Mouse (Mus musculus) forebrain, embryonic 12.5 days (tissue): ENCODE results near the gene Slc17a7. TPM values are rescaled to one million over a fixed set of nuclear protein-coding genes. Genes with fewer than 3 reads are reported as not detected.
A peak's percentile ranks its signal among the peaks of the same experiment; 100 is the strongest.

Source experiments
- ATAC-seq: fragments of 200-750 bp; cut with Nextera tagmentation; 2 replicates; pipeline ENCODE4 v1.8.0; 2017; ENCODE audit warnings: moderate TSS enrichment; ENCODE audit not compliant: low FRiP score
- H3K27ac ChIP-seq: fragments of 300-500 bp; sonication (generic); 2 replicates; pipeline ENCODE4 v1.5.1; 2016; ENCODE audit warnings: mild to moderate bottlenecking
- H3K27me3 ChIP-seq: fragments of 300-500 bp; sonication (generic); 2 replicates; pipeline ENCODE4 v1.6.1; 2016; ENCODE audit warnings: mild to moderate bottlenecking
- H3K36me3 ChIP-seq: fragments of 300-500 bp; sonication (generic); replicated peaks from 2 replicates; pipeline ENCODE4 v1.6.1; 2016; ENCODE audit warnings: mild to moderate bottlenecking
- H3K4me1 ChIP-seq: fragments of 300-500 bp; sonication (generic); 2 replicates; pipeline ENCODE4 v1.6.1; 2016
- H3K4me2 ChIP-seq: fragments of 300-500 bp; sonication (generic); 2 replicates; pipeline ENCODE4 v1.6.1; 2016; ENCODE audit warnings: mild to moderate bottlenecking, moderate library complexity
- H3K4me3 ChIP-seq: fragments of 300-500 bp; sonication (generic); replicated peaks from 2 replicates; pipeline ENCODE4 v1.5.1; 2016; ENCODE audit warnings: mild to moderate bottlenecking
- H3K9ac ChIP-seq: fragments of 300-500 bp; sonication (generic); 2 replicates; pipeline ENCODE4 v1.6.1; 2016; ENCODE audit warnings: mild to moderate bottlenecking
- H3K9me3 ChIP-seq: fragments of 300-500 bp; sonication (generic); 2 replicates; pipeline ENCODE4 v1.6.1; 2016
- WGBS: fragments of 180-500 bp; shearing (Covaris S2); methylation state at CpG from one replicate; pipeline ENCODE4 v1.1.7; 2016; 5-methylcytosine and 5-hydroxymethylcytosine counted together
- polyA plus RNA-seq: library from polyadenylated mRNA; unstranded; fragments of >200 nt; fragmentation: Nextera tagmentation; extraction: Ambion mirVana; gene quantifications from 2 replicates; pipeline ENCODE4 v1.2.1, GENCODE M21; 2016

Slc17a7 gene
- polyA plus RNA-seq, 1 experiment from 2014 or later, result 7.9 TPM

DNA sequence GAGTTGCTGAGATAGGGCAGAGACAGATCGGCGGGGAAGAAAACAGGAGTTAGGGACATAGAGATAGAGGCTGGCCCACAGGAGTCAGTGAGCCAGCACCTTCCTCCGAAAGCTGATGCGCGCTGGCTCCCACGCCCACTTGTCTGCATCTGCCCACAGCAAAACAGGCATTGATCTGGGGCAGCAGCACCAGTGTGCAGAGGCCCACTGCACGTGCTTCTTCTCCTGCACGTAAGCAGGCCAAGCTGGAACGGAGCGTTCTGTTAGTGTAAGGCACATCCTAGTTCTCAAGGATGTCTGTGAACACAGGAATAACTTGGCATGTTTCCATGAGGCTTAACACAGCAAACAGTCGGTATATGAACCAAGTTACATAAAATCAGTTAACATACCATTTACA, 35.2 kb downstream of the Slc17a7 start:
- Histone ChIP-seq H3K4me3 (no peak overlapping the region), H3K4me2 (no peak overlapping the region), H3K9ac (no peak overlapping the region), H3K36me3 (no peaks in the 10 kb centered on the region), H3K9me3 (no peaks in the 10 kb centered on the region), H3K27ac (no peak overlapping the region), H3K4me1 (peaks cover 11% of the 10 kb centered on the region; the same call in 1 of the 2 replicates), H3K27me3 (peaks cover 30% of the 10 kb centered on the region)
- no peak for ATAC-seq
- 82% methylated on average over 11 of the region's 11 CpGs for WGBS

- no peaks in the 10 kb centered on the region for H3K9me3 ChIP-seq
- no peak overlapping the region for H3K4me2 ChIP-seq
- no peak for ATAC-seq
- peaks cover 8% of the 10 kb centered on the region; the same call in 1 of the 2 replicates for H3K4me1 ChIP-seq
- no peak overlapping the region for H3K4me3 ChIP-seq
- H3K9ac ChIP-seq, result no peak overlapping the region
- WGBS, result 66% methylated on average over 9 of the region's 10 CpGs
- H3K27ac ChIP-seq, result no peak overlapping the region
- no peaks in the 10 kb centered on the region for H3K36me3 ChIP-seq
- H3K27me3 ChIP-seq, result peaks cover 16% of the 10 kb centered on the region; the same call in 1 of the 2 replicates
These were observed 38.9 kb downstream of the Slc17a7 start for GRCm38 (mm10) chr7:45202654-45203053.

DNA sequence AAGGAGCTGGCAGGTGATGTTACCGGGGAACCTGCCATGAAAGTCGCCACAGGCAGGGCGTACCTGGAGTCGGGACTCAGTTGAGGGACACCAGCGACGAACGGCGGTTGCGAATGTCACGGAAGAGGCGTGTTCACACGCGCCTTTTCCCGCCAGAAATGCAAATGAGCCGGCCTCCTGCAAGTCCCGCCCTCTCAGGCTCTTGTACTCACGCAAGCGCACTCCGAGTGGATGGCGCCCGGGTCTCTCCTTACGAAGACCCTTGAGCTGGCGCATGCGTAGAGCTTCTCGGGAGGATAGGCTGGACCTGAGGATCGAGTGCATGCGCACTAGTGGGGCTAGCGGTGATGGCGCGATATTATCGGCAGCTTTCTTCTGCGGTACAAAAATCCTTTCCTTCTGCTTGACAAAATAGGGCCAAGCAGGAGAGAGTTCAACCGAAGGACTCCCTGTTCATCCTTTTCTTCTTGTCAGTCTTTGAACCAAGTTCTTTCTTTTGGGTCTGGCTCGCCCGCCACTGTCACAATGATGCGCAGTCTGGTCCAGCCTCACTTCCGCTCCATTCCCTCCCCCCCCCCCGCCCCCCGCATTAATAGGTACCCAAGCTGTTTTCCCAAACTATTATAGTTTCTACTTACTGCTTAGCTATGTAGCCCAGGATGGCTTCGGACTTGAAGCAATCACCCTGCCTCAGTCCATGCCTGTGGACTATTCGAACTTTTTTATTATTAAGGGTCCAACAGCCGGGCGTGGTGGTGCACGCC, 40.8 kb downstream of the Slc17a7 start, which contains the start of gene Ccdc155:
TSS of gene Ccdc155 (minus strand) at position 513 of the 764 bp plus-strand sequence.
- 0 out of 2 replicates have a peak, but pooled peaks cover 7% of the 10 kb centered on the region for H3K9me3 ChIP-seq
- peak within 1 kb of the TSS; percentile 75 for H3K27ac ChIP-seq
- H3K4me2 ChIP-seq, result peak within 1 kb of the TSS; percentile 53
- H3K4me1 ChIP-seq, result peaks cover 4% of the 10 kb centered on the region; the same call in 1 of the 2 replicates
- peaks cover 24% of the 10 kb centered on the region for H3K27me3 ChIP-seq
- WGBS, result 11% methylated on average over 42 of the region's 44 CpGs
- H3K4me3 ChIP-seq, result peak within 1 kb of the TSS; percentile 46
- peak within 1 kb of the TSS; percentile 56 for H3K9ac ChIP-seq
- peak; percentile 98 for ATAC-seq
- no peaks in the 10 kb centered on the region for H3K36me3 ChIP-seq

GRCm38 (mm10) chr7:45208260-45208659, 44.5 kb downstream of the Slc17a7 start:
- no peak for ATAC-seq
- no peak overlapping the region for H3K27ac ChIP-seq
- H3K4me1 ChIP-seq, result peaks cover 10% of the 10 kb centered on the region
- peaks cover 47% of the 10 kb centered on the region for H3K27me3 ChIP-seq
- H3K4me2 ChIP-seq, result no peak overlapping the region
- no peaks in the 10 kb centered on the region for H3K36me3 ChIP-seq
- WGBS, result 77% methylated on average over 6 of the region's 6 CpGs
- 0 out of 2 replicates have a peak, but pooled peaks cover 7% of the 10 kb centered on the region for H3K9me3 ChIP-seq
- no peak overlapping the region for H3K4me3 ChIP-seq
- no peak overlapping the region for H3K9ac ChIP-seq

DNA sequence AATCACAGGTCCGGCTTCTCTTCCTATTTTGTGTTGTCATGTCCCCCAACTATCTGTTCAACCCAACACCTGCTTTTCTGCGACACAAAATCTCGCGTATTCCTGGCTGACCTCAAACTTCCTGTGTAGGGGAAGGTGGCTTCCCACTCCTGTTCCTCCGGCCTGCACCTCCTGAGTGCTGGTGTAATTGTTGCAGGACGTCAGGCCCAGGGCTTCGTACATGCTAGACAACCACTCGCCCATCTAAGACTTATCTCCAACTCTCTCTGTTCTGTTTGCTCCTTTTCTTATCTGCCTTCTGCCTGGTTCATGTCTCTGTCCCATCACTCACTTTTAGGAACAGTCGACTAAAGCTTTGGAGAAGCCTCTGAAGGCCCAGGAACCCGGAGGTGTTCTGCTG, 47.3 kb downstream of the Slc17a7 start:
- H3K27ac ChIP-seq, result no peak overlapping the region
- no peak for ATAC-seq
- H3K9me3 ChIP-seq, result 0 out of 2 replicates have a peak, but pooled peaks cover 7% of the 10 kb centered on the region
- H3K27me3 ChIP-seq, result peaks cover 39% of the 10 kb centered on the region
- WGBS, result 78% methylated on average over 10 of the region's 10 CpGs
- H3K4me3 ChIP-seq, result no peak overlapping the region
- H3K9ac ChIP-seq, result no peak overlapping the region
- H3K36me3 ChIP-seq, result no peaks in the 10 kb centered on the region
- H3K4me1 ChIP-seq, result peaks cover 9% of the 10 kb centered on the region; the same call in 1 of the 2 replicates
- H3K4me2 ChIP-seq, result no peak overlapping the region; the same call in 1 of the 2 replicates

- Histone ChIP-seq H3K4me3 (0 out of 2 replicates have a peak within 1 kb of the TSS, but pooled peaks have one; percentile 5), H3K27ac (no peak within 1 kb of the TSS), H3K9ac (no peak within 1 kb of the TSS), H3K4me2 (peak within 1 kb of the TSS; percentile 31), H3K27me3 (peaks cover 39% of the 10 kb centered on the region), H3K9me3 (0 out of 2 replicates have a peak, but pooled peaks cover 7% of the 10 kb centered on the region), H3K36me3 (no peaks in the 10 kb centered on the region), H3K4me1 (peaks cover 11% of the 10 kb centered on the region)
- 6% methylated on average over 17 of the region's 17 CpGs for WGBS
- ATAC-seq, result no peak
These were observed 48.1 kb downstream of the Slc17a7 start, which contains the start of gene Dkkl1 for GRCm38 (mm10) chr7:45211851-45212251. Gene Dkkl1 (minus strand): TSS chr7:45212147.

DNA sequence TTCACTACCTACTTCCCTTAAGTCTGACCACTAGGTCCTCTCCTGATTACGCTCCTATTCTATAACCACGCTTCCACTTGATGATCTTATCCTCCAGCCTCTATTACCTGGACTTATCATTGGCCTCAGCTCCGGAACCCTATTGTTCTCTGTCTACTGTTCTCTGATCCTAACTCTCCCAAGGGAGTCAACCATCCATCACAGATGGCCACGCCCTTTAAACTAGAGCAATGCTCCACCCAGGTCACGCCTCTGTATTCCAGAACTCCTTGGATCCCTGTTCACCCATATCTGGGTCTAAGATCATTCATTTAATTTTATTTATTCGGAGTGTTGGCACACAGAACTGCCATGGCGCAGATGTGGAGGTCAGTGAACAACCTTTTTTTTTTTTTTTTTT, 48.6 kb downstream of the Slc17a7 start:
- H3K9me3 ChIP-seq, result 0 out of 2 replicates have a peak, but pooled peaks cover 7% of the 10 kb centered on the region
- H3K9ac ChIP-seq, result no peak overlapping the region
- peaks cover 16% of the 10 kb centered on the region for H3K4me1 ChIP-seq
- H3K36me3 ChIP-seq, result no peaks in the 10 kb centered on the region; the same call in 1 of the 2 replicates
- H3K4me2 ChIP-seq, result no peak overlapping the region
- peaks cover 39% of the 10 kb centered on the region for H3K27me3 ChIP-seq
- 85% methylated on average over 7 of the region's 7 CpGs for WGBS
- H3K4me3 ChIP-seq, result no peak overlapping the region
- no peak overlapping the region for H3K27ac ChIP-seq
- no peak for ATAC-seq

DNA sequence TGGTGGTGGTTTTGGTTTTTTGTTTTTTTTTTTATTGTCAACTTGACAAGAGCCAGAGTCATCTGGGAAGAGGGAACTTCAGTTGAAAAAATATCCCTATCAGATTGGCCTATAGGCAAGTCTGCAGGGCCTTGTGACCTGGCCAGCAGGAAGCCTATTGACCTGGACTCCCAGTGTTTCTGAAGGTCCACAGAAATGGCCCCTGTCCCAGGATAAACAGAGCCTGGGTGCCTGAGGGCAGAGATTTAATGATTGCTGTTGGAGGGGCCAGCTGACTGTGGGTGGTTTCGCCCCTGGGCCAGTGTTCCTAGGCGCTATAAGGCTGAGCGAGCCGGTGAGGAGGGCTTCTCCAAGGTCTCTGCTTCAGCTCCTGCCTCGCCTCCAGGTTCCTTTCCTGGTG, 50.0 kb downstream of the Slc17a7 start:
- Histone ChIP-seq H3K27me3 (peaks cover 37% of the 10 kb centered on the region), H3K9ac (no peak overlapping the region), H3K4me3 (no peak overlapping the region), H3K4me2 (no peak overlapping the region), H3K4me1 (peaks cover 29% of the 10 kb centered on the region), H3K9me3 (no peaks in the 10 kb centered on the region), H3K27ac (no peak overlapping the region), H3K36me3 (peaks cover 11% of the 10 kb centered on the region)
- 66% methylated on average over 5 of the region's 5 CpGs for WGBS
- ATAC-seq, result no peak

GRCm38 (mm10) chr7:45215673-45216441, 52.1 kb downstream of the Slc17a7 start, which contains the start of gene Tead2:
Gene Tead2 (plus strand): TSS chr7:45215753.
- WGBS, result under 1% methylated on average over 52 of the region's 55 CpGs
- ATAC-seq, result peak; percentile 62
- peak within 1 kb of the TSS; percentile 91 for H3K9ac ChIP-seq

GRCm38 (mm10) chr7:45216442-45217183, 52.9 kb downstream of the Slc17a7 start:
- Histone ChIP-seq H3K27me3 (peaks cover 8% of the 10 kb centered on the region), H3K36me3 (peaks cover 40% of the 10 kb centered on the region), H3K4me3 (peak overlapping the region; percentile 76), H3K9ac (peak overlapping the region; percentile 91), H3K9me3 (no peaks in the 10 kb centered on the region), H3K4me2 (peak overlapping the region; percentile 72), H3K4me1 (peaks cover 48% of the 10 kb centered on the region), H3K27ac (peak overlapping the region; percentile 92)
- WGBS, result under 1% methylated on average over 13 of the region's 13 CpGs
- peak; percentile 88 for ATAC-seq

More at GRCm38 (mm10) chr7:45215673-45216441, 52.1 kb downstream of the Slc17a7 start, which contains the start of gene Tead2:
- H3K4me2 ChIP-seq, result peak within 1 kb of the TSS; percentile 72
- no peaks in the 10 kb centered on the region for H3K9me3 ChIP-seq
- peaks cover 16% of the 10 kb centered on the region for H3K27me3 ChIP-seq
- peak within 1 kb of the TSS; percentile 76 for H3K4me3 ChIP-seq
- H3K36me3 ChIP-seq, result peaks cover 33% of the 10 kb centered on the region
- peaks cover 44% of the 10 kb centered on the region for H3K4me1 ChIP-seq
- peak within 1 kb of the TSS; percentile 92 for H3K27ac ChIP-seq

DNA sequence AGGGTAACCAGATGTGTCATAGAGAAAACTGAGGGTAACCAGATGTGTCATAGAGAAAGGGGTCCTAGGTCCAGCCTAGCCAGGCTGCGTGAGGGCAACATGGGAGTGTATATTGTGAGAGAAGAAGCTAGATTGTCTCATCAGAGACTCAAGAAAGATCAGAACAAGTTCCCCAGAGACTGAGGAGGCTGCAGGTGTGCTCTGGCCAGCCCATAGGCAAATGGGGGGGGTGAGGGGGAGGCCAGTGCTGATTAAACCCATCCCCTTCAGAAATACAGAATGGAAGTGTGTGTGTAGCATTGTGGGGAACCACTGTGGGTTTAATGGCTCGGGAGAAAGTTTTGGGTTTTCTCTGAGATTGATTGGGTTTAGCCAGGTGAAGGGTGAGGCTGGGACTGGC, 57.9 kb downstream of the Slc17a7 start:
- no peaks in the 10 kb centered on the region for H3K9me3 ChIP-seq
- H3K9ac ChIP-seq, result no peak overlapping the region
- H3K4me1 ChIP-seq, result peaks cover 41% of the 10 kb centered on the region
- H3K4me2 ChIP-seq, result no peak overlapping the region
- no peak overlapping the region for H3K4me3 ChIP-seq
- H3K36me3 ChIP-seq, result peaks cover 90% of the 10 kb centered on the region
- H3K27me3 ChIP-seq, result no peaks in the 10 kb centered on the region
- no peak overlapping the region for H3K27ac ChIP-seq
- 86% methylated on average over 2 of the region's 2 CpGs for WGBS
- no peak for ATAC-seq
